Mouse (Mus musculus) hindbrain, postnatal 0 days (tissue): ENCODE measurements at regions not wholly inside any gene's neighbourhood (a gene's known extent, or its start where the extent isn't known, plus 50 kb on each side); places are given as distances from the start of the nearest gene placed in this dataset.

ENCODE experiments used
- ATAC-seq: fragments of 200-750 bp; cut with Nextera tagmentation; 2 replicates; pipeline ENCODE4 v1.8.0; 2017; ENCODE audit warnings: mild to moderate bottlenecking, moderate TSS enrichment, moderate library complexity
- DNase-seq: peaks from one replicate; pipeline ENCODE4 v3.0.0-alpha.2; 2015; ENCODE audit warnings: low spot score
- H3K27ac ChIP-seq: fragments of 300-500 bp; sonication (generic); 2 replicates; pipeline ENCODE4 v1.5.1; 2014; ENCODE audit warnings: mild to moderate bottlenecking
- H3K27me3 ChIP-seq: fragments of 300-500 bp; sonication (generic); 2 replicates; pipeline ENCODE4 v1.6.1; 2014; ENCODE audit warnings: low read length, mixed read lengths; ENCODE audit not compliant: insufficient read depth
- H3K36me3 ChIP-seq: fragments of 300-500 bp; sonication (generic); 2 replicates; pipeline ENCODE4 v1.6.1; 2014; ENCODE audit warnings: low read length, mixed read lengths; ENCODE audit not compliant: insufficient read depth
- H3K4me1 ChIP-seq: fragments of 300-500 bp; sonication (generic); 2 replicates; pipeline ENCODE4 v1.6.1; 2014; ENCODE audit warnings: antibody characterized with exemption, low read length, mixed read lengths; ENCODE audit not compliant: insufficient read depth
- H3K4me2 ChIP-seq: fragments of 300-500 bp; sonication (generic); 2 replicates; pipeline ENCODE4 v1.6.1; 2014; ENCODE audit warnings: low read depth, mild to moderate bottlenecking, low read length, moderate library complexity, mixed read lengths
- H3K4me3 ChIP-seq: fragments of 300-500 bp; sonication (generic); 2 replicates; pipeline ENCODE4 v1.5.1; 2014; ENCODE audit warnings: low read length
- H3K9ac ChIP-seq: fragments of 300-500 bp; sonication (generic); replicated peaks from 2 replicates; pipeline ENCODE4 v1.6.1; 2014; ENCODE audit warnings: mild to moderate bottlenecking, low read length, moderate library complexity, mixed read lengths
- H3K9me3 ChIP-seq: fragments of 300-500 bp; sonication (generic); 2 replicates; pipeline ENCODE4 v1.6.1; 2016; ENCODE audit warnings: low read length, mixed read lengths
- CTCF ChIP-seq: IDR thresholded peaks from 2 replicates; pipeline ENCODE4 v1.5.1; 2016; ENCODE audit warnings: antibody characterized with exemption, control low read depth, low read depth
- WGBS: fragments of 180-500 bp; shearing (Covaris S2); extraction: QIAGEN DNeasy Blood & Tissue Kit; methylation state at CpG from one replicate; pipeline ENCODE4 v1.1.7; 2014; 5-methylcytosine and 5-hydroxymethylcytosine counted together
- microRNA-seq, 2 experiments: library from miRNA; unstranded; fragments of <30 nt; microRNA quantifications; one replicate each; pipeline ENCODE4; 2016

DNA sequence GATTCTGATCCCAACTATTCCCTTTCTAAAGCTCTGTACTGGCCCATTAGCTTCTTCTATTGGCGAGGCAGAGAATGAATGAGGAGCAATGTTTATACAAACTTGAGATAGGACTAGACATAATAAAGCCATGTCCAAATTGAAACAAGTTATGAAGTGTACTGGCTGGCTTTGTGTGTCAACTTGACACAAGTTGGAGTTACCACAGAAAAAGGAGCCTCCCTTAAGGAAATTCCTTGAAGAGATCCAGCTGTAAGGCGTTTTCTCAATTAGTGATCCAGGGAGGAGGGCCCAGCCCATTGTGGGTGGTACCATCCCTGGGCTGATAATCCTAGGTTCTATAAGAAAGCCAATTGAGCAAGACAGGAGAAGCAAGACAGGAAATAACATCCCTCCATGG lies 135.9 kb upstream of the Cr2 start:
- ATAC-seq (no peak), DNase-seq (no peak)
- TF ChIP-seq CTCF: no peak
- no peak overlapping the region for H3K4me2 ChIP-seq
- H3K36me3 ChIP-seq: no peaks in the 10 kb centered on the region
- no peak overlapping the region for H3K9ac ChIP-seq
- H3K9me3 ChIP-seq: no peaks in the 10 kb centered on the region
- H3K27me3 ChIP-seq: no peaks in the 10 kb centered on the region
- H3K27ac ChIP-seq: no peak overlapping the region
- no peak overlapping the region for H3K4me3 ChIP-seq
- 69% methylated on average over 2 of the region's 2 CpGs for WGBS
- no peaks in the 10 kb centered on the region for H3K4me1 ChIP-seq

DNA sequence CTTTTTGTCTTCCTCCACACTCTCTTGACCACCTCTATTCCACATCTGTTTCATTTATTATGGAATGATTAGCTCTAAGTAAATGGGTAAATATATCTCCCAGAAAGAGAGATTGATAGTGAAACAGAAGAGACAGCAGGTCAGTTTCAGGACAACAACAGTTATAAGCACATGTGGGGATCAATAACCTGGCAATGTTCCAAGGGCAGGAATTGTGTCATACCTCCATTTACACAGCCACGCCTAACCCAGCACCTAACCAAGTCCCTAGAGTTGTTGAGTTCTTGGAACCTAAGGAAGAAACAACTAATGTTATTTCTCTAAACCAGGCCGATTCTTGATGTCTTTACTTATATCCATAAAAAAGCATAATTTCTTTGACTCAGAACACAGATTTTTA lies 108.6 kb upstream of the Cr2 start:
- H3K9me3 ChIP-seq: no peaks in the 10 kb centered on the region
- WGBS: 81% methylated on average over 2 of the region's 2 CpGs
- H3K4me3 ChIP-seq: no peak overlapping the region
- no peak overlapping the region for H3K9ac ChIP-seq
- H3K27me3 ChIP-seq: no peaks in the 10 kb centered on the region
- H3K4me1 ChIP-seq: no peaks in the 10 kb centered on the region
- ATAC-seq (no peak), DNase-seq (no peak)
- H3K27ac ChIP-seq: no peak overlapping the region
- no peak overlapping the region for H3K4me2 ChIP-seq
- TF ChIP-seq CTCF: no peak
- no peaks in the 10 kb centered on the region for H3K36me3 ChIP-seq

DNA sequence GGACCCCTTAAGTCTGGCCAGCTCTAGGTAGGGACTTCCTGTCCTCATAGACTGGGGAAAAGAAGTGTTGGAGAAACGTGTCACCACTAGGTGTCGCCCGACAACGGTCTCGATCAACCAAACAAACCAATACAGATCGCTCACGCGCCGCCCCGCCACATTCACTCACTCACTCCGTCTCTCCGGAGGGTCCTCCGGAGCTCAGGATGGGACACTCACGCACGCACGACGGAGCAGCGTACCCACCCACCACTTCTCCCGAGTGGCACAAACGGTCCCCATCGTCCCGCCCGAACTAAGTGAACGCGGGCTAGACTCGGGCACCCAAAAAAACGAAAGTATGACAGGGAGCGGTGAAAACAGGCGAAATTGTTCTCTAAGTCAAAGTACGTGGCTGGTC lies 65.0 kb upstream of the Cr2 start:
- Histone ChIP-seq H3K36me3 (no peaks in the 10 kb centered on the region), H3K27ac (no peak overlapping the region), H3K4me2 (no peak overlapping the region), H3K9me3 (no peaks in the 10 kb centered on the region), H3K4me3 (no peak overlapping the region), H3K9ac (no peak overlapping the region), H3K4me1 (no peaks in the 10 kb centered on the region), H3K27me3 (no peaks in the 10 kb centered on the region)
- no peak for TF ChIP-seq CTCF
- WGBS: 10% methylated on average over 30 of the region's 30 CpGs
- no peak for ATAC-seq
- DNase-seq: peak; percentile 100

DNA sequence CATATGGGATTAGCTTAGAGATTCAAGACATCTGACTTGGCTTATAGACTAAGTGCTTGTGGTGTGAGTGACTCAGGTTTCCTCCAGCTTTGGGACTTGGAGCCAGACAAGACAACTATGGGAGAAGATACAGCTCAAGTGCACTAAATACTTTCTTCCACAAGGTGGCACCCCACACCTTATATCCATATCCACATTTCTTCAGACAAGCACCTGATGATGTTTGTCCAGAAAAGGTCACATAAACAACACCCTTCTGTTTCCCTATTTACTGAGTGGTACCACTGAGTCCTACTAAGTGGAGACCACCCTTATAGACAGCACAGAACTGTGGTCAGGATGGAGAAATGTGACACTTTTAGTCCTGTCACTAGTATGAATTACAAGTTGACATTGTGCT lies 56.1 kb upstream of the Cr2 start:
- no peak overlapping the region for H3K4me3 ChIP-seq
- TF ChIP-seq CTCF: peak; percentile 81
- H3K9ac ChIP-seq: no peak overlapping the region
- DNase-seq (peak; percentile 74), ATAC-seq (peak; percentile 80; the same call in 1 of the 2 replicates)
- no peak overlapping the region for H3K4me2 ChIP-seq
- H3K9me3 ChIP-seq: no peaks in the 10 kb centered on the region
- H3K36me3 ChIP-seq: no peaks in the 10 kb centered on the region
- no peak overlapping the region for H3K27ac ChIP-seq
- no peaks in the 10 kb centered on the region for H3K4me1 ChIP-seq
- no peaks in the 10 kb centered on the region for H3K27me3 ChIP-seq

DNA sequence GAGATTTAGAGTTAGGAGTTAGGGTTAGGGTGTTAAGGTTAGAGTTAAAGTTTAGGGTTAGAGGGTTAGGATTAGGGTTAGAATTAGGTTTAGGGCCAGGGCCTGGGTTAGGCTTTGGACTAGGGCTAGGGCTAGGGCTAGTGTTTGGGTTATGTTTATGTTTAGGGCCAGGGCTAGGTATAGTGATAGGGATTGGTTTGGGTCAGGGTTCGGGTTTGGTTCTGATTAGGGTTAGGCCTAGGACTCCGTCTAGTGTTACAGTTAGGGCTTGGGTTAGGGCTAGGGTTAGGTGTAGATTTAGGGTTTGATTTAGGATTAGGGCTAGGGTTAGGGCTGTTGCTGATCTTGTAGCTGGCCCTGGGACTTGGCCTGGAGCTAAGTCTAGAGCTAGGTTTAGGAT lies 50.5 kb upstream of the Cr2 start:
- no peak for TF ChIP-seq CTCF
- no peak for DNase-seq
- no peaks in the 10 kb centered on the region for H3K36me3 ChIP-seq
- no peaks in the 10 kb centered on the region for H3K4me1 ChIP-seq
- H3K27me3 ChIP-seq: no peaks in the 10 kb centered on the region
- no peak overlapping the region for H3K9ac ChIP-seq
- no peak overlapping the region for H3K27ac ChIP-seq
- ATAC-seq: no peak
- no peak overlapping the region for H3K4me2 ChIP-seq
- H3K9me3 ChIP-seq: no peaks in the 10 kb centered on the region
- H3K4me3 ChIP-seq: no peak overlapping the region
- 95% methylated on average over 2 of the region's 2 CpGs for WGBS

Small RNA genes in the stretch of these regions (microRNA-seq; reads per million reads assigned to microRNA genes)
- 0 reads per million in 2 experiments for gene Gm24802
